Mouse (Mus musculus): ENCODE data around the gene Galnt17. TPM values are rescaled to one million over a fixed set of nuclear protein-coding genes. Genes with fewer than 3 reads are reported as not detected.

The Galnt17 gene
- total RNA-seq, 2 experiments from 2014 or later = 9.1 to 11.1 TPM

- DNase-seq = no peak
- intact Hi-C loops (cut with DNase I; ENCODE audit: low total_unique reads) = no loop called here
Measured at GRCm38 (mm10) chr5:131074295-131074694, 234.0 kb downstream of the Galnt17 start.

DNA sequence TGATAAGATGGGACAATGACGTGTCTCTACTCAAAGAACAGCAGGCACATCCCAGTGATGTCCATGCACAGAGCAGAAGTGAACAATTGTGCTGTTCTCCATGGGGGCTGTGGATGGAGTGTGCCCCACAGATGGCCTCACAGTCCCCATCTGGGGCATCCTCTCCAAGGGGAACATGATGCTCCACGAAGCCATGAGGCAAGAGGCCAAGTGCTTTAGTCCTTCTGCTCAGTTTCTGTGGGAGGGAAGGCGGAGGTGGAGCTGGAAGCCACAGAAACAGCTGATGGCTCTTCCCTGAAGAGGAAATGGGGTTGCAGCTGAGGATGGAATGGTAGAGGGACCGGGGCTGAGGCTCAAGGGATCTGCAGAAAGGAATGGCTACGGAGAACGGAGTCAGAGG, 243.1 kb downstream of the Galnt17 start:
- intact Hi-C loops (cut with DNase I; ENCODE audit: low total_unique reads) = no loop called here
- peak; percentile 33 for DNase-seq

GRCm38 (mm10) chr5:131048505-131048904, 259.8 kb downstream of the Galnt17 start:
- DNase-seq = no peak
- intact Hi-C loops (cut with DNase I; ENCODE audit: low total_unique reads) = no loop called here

- intact Hi-C loops (cut with DNase I; ENCODE audit: low total_unique reads) = no loop called here
- no peak for DNase-seq
Measured at GRCm38 (mm10) chr5:131043130-131043529, 265.2 kb downstream of the Galnt17 start.

GRCm38 (mm10) chr5:131040441-131040840, 267.9 kb downstream of the Galnt17 start:
- intact Hi-C loops (cut with DNase I; ENCODE audit: low total_unique reads) = no loop called here
- DNase-seq = no peak

DNA sequence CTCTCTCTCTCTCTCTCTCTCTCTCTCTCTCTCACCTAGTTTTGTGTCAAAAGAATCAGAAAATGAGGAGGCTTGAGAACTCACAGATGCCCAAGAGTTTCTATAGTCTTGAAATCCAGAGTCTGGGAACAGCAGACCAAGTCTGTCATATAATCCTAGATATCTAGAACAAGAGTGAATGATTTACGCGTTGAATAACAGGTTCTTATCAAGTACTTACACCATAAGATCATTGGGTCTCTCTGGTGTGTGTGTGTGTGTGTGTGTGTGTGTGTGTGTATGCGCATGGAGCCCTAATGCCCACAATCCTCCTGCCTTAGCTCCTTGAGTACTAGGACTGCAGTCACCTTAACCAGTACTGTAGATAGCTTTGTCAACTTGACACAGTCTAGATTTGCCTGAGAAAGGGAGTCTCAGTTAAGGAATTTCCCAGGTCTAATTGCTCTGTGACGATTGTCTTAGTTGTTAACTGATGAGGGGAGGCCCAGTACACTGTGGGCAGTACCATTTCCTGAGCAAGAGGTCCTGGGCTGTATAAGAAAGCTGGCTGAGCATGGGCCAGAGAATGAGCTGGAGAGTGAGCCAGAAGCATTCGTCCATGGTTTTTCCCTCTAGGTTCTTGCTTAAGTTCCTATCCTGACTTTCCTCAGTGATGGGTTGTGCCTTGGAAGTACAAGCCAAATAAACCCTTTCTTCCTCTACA, 268.5 kb downstream of the Galnt17 start:
- no peak for DNase-seq
- intact Hi-C loops (cut with DNase I; ENCODE audit: low total_unique reads) = no loop called here

- peak; percentile 48 for DNase-seq
- intact Hi-C loops (cut with DNase I; ENCODE audit: low total_unique reads) = no loop called here
Measured at GRCm38 (mm10) chr5:131024506-131024905, 283.8 kb downstream of the Galnt17 start.

DNA sequence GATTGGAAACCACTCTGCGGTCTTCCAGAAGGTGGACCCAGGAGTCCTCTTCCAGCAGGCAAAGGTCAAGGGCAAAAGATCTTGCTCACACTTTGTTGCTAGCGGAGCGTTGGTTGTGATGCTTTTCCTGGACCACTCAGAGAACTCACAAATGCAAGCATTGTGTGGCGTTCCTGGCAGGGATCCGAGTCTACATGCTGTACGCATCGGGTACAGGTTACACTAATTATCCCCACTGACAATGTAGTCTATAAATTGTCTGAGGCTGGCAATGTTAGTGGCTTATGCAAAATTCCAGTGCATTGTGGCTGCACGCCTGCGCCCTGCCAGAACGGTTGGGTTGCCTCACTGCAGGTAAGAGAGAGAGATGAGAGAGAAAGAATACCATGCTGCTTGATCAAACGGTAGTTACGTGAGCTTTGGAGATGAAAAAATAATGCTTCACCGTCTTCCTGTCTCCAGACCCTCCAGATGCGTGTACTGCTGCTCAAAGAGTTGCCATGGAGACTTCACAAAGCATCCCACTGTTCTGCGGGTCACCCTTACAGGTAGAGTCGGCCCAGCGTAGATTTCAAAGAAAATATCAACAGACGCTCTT, 285.8 kb downstream of the Galnt17 start:
- intact Hi-C loops (cut with DNase I; ENCODE audit: low total_unique reads) = no loop called here
- no peak for DNase-seq

DNA sequence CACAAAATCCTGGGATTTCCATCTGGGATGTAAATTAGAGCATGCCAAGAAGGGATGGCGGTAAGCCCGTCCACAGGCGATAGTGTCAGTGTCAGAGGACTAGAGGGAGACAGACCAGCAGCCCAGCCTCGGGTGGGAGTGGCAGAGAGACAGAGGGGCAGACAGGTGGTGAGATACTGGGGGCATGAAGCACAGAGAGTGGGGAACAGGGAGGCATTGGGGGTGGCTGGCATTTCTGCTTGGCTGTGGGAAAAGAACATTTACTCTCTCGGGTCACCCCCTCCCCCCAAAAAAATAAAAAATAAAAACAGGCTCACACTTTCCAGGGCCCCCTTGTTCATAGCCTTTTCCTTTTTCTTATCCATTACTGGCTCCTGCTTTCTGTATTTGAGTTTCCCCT, 287.4 kb downstream of the Galnt17 start:
- intact Hi-C loops (cut with DNase I; ENCODE audit: low total_unique reads) = no loop called here
- DNase-seq = no peak

GRCm38 (mm10) chr5:131019346-131019965, 288.8 kb downstream of the Galnt17 start:
- DNase-seq = no peak
- intact Hi-C loops (cut with DNase I; ENCODE audit: low total_unique reads) = no loop called here

- DNase-seq = no peak
- intact Hi-C loops (cut with DNase I; ENCODE audit: low total_unique reads) = no loop called here
Measured at GRCm38 (mm10) chr5:131016066-131016465, 292.2 kb downstream of the Galnt17 start.

- intact Hi-C loops (cut with DNase I; ENCODE audit: low total_unique reads) = no loop called here
- no peak for DNase-seq
Measured at GRCm38 (mm10) chr5:131015341-131015740, 293.0 kb downstream of the Galnt17 start.

DNA sequence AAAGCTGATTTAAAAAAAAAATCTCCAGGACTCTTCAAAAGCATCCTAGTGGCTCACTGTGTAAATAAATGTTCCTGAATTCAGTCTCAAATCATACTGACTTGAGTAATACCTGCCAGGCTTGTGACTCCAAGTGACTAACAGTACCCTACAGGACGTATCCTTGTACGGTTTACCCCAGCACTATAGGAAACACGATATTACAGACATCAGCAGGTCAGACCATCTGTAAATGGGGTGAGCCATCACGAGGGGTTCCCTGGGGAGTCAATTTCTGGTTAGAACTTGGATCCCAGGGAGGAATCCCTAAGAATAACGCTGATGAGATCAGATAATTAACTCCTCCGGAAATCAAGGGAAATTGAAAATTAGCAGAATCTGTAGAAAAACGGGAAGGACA, 294.5 kb downstream of the Galnt17 start:
- DNase-seq = no peak
- intact Hi-C loops (cut with DNase I; ENCODE audit: low total_unique reads) = no loop called here

- no peak for DNase-seq
- intact Hi-C loops (cut with DNase I; ENCODE audit: low total_unique reads) = no loop called here
Measured at GRCm38 (mm10) chr5:131013101-131013500, 295.2 kb downstream of the Galnt17 start.

GRCm38 (mm10) chr5:131009510-131009909, 298.8 kb downstream of the Galnt17 start:
- DNase-seq = peak; percentile 9
- intact Hi-C loops (cut with DNase I; ENCODE audit: low total_unique reads) = loop anchor here (2.0 kb wide), 1 partner anchor 417 kb away; no protein-coding TSS in a partner anchor

GRCm38 (mm10) chr5:131008507-131008906, 299.8 kb downstream of the Galnt17 start:
- intact Hi-C loops (cut with DNase I; ENCODE audit: low total_unique reads) = loop anchor here (2.0 kb wide), 1 partner anchor 418 kb away; no protein-coding TSS in a partner anchor
- DNase-seq = peak; percentile 50

DNA sequence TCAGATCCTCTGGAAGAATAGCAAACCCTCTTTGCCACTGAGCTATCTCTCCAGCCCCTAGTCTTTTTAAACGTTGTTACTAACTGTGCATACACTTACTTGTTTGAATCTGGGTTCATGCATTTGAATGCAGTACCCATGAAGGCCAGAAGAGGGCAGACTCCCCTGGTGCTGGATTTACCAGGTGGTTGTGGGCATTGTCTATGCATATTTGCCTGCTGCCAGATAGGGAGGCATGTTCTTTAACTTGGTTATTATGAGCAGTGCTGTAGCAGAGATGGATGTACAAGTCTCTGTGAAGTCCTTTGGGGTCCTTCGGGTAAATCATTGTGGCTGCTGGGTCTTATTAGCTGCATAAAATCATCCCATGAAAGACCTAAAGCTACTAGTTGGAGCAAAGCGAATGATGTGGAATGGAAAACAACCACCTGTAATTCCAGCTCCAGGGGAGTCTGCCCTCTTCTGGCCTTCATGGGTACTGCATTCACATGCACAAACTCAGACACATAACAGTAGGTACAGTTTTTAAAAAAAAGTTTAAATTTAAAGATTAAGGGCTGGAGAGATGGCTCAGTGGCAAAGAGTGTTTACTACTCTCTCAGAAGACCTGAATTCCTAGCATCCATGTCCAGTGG, 300.3 kb downstream of the Galnt17 start:
- peak; percentile 12 for DNase-seq
- intact Hi-C loops (cut with DNase I; ENCODE audit: low total_unique reads) = loop anchor here (2.0 kb wide), 1 partner anchor 419 kb away; no protein-coding TSS in a partner anchor

DNA sequence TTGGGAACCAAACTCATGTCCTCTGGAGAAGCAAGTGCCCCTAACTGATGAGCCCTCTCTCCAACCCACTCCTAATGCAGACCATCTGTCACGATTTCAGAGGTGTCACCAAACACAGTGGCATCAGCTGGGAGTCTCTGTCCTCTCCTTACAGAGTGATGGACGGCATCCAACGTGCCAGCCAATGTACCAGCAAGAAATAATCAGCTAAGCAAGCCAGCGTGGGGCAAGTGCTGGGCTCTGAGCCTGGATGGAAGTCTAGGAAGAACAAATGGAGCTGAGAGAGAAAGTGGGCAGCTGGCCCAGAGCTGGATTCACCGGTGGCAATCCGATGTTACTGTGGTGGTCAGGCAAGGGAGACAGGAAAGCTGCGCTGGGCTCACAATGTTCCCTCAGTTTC, 301.1 kb downstream of the Galnt17 start:
- DNase-seq = peak; percentile 41
- intact Hi-C loops (cut with DNase I; ENCODE audit: low total_unique reads) = no loop called here

- intact Hi-C loops (cut with DNase I; ENCODE audit: low total_unique reads) = no loop called here
- DNase-seq = no peak
Measured at GRCm38 (mm10) chr5:131006524-131006923, 301.8 kb downstream of the Galnt17 start.

DNA sequence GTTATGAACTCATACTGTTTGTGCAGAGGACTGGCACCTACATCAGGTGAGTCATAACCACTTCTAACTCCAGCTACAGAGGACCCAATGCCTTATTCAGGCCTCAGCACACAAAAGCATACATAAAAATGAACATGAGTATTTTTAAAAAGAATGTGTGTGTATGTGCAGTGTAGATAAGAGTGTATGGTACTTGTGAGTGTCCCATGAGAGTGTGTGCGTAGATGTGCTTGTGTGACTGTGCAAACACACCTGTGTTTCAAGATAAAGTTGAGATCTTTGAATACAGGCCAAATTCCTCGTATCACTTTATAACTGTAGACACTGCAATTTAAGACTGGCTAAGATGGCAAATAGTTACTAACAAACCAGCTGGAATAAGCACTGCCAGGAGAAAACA, 307.7 kb downstream of the Galnt17 start:
- no peak for DNase-seq
- intact Hi-C loops (cut with DNase I; ENCODE audit: low total_unique reads) = no loop called here

Measured in gastrocnemius, postnatal 14 days (tissue).